Mouse (Mus musculus) spleen, postnatal 0 days (tissue): ENCODE measurements around the gene Serpina3n. TPM values are rescaled to one million over a fixed set of nuclear protein-coding genes. Genes with fewer than 3 reads are reported as not detected.

Experiments
- polyA plus RNA-seq: library from polyadenylated mRNA; unstranded; fragments of >200 nt; fragmentation: Nextera tagmentation; extraction: Ambion mirVana; gene quantifications from 2 replicates; pipeline ENCODE4 v1.2.1, GENCODE M21; 2015

The Serpina3n gene
- polyA plus RNA-seq, result 0.13 and 0.30 TPM in 2 replicates

DNA sequence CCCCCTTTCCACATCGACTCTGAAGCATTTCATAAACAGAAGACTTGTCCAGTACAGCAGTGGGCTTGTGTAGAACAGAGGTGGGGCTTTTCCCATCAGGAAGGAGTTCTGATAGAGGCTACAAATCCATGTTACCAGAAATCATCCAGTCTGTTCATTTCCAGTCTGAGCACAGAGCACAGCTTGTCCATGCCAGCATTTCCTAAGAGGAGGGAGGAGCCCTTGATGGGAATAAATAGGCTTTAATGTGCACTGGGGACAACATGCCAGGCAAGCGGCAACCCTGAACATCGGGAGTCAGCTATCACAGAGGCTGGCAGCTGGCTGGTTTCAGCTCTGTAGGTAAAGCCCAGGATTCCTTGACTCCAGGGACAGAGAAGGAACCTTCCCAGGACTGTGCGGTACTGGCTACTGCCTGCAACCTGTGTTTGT, at the start of gene Serpina3n:
Gene Serpina3n, plus strand, starts transcription at position 276 of the 432 bp plus-strand sequence.

Other genes with a start within 250 kb of the Serpina3n start
- 0.66 and 0.78 TPM in 2 replicates for gene Serpina3f, start 192.2 kb upstream of the Serpina3n start, polyA plus RNA-seq
- 18.5 and 19.8 TPM in 2 replicates for gene Serpina3g, start 170.5 kb upstream of the Serpina3n start, polyA plus RNA-seq
- gene Serpina3i, start 143.6 kb upstream of the Serpina3n start, polyA plus RNA-seq, result 0.47 and 0.58 TPM in 2 replicates
- gene Serpina3j, start 92.2 kb upstream of the Serpina3n start, polyA plus RNA-seq, result not detected in 2 replicates
- gene Serpina3k, start 68.2 kb upstream of the Serpina3n start, polyA plus RNA-seq, result 0.16 TPM in 1 of 2 replicates, not detected in the other
- gene Serpina3m, start 68.2 kb upstream of the Serpina3n start, polyA plus RNA-seq, result 0.10 and 0.46 TPM in 2 replicates
- gene Gsc, start 66.6 kb downstream of the Serpina3n start, polyA plus RNA-seq, result not detected in 2 replicates